Mouse (Mus musculus) thymus, postnatal 36 days (tissue): Measurements from ENCODE around the gene Slain2.
"Not testable (repeated sequence)": the region's sequence is repeated elsewhere in the genome, so short reads cannot be mapped to it uniquely, and the experiment has no call there.

Source experiments
- DNase-seq, 2 experiments: peaks; one replicate each; pipeline ENCODE4 v3.0.0; 2022; ENCODE audit warnings: mixed read lengths in 2 of 2

Gene Slain2

DNA sequence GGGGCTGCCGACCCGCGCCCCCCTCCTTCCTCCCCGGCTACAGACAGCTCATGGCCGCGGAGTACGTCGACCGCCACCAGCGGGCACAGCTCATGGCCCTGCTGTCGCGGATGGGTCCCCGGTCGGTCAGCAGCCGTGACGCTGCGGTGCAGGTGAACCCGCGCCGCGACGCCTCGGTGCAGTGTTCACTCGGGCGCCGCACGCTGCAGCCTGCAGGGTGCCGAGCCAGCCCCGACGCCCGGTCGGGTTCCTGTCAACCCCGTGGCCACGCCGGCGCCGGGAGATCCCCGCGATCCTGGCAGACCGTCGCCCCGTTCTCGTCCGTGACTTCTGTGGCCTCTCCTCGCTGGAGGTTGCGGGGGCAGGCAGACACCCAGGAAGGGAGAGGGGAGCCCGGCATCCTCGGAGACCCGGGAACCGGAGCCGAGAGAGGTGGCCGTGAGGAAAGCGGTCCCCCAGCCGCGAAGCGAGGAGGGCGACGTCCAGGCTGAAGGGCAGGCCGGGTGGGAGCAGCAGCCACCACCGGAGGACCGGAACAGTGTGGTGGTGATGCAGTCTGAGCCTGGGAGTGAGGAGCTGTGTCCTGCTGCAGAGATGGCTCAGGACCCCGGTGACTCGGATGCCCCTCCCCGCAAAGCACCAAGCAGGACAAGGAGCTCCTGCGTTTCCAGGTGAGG is 99.6 kb downstream of the Slain2 start:
- not testable (repeated sequence) for DNase-seq

DNA sequence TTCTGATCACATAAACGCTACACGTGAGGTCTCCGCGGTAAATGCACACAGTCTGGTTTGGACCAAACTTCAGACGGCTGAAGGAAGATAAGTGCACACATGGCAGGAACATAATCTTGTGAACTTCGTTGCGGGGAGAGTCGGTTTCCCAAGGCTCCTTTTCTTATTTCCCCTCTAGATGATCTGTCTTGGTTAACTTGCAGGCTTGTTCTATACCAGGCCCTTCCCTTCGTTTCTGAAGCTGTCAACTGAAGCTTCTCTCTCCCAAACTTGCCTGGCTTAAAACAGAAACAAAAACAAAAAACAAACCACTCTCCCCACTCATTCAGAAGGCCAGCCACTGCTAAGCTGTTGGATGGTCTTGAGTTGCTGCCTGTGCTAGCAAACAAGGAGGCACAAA is 100.6 kb downstream of the Slain2 start:
- DNase-seq, result no peak

- no peak for DNase-seq
Observed at GRCm38 (mm10) chr5:73023801-73024200, 109.7 kb downstream of the Slain2 start.
